Mouse (Mus musculus) frontal cortex, postnatal 14 days (tissue): ENCODE results near the gene Litaf.

Source experiments
- DNase-seq, 2 experiments: peaks; one replicate each; pipeline ENCODE4 v3.0.0; 2022; ENCODE audit warnings: low spot score in 2 of 2

The Litaf gene

GRCm38 (mm10) chr16:11066029-11066832, at the start of gene Litaf:
Gene Litaf (minus strand): TSS chr16:11066157.
- peak; percentile 95 to 96 for DNase-seq

GRCm38 (mm10) chr16:11109198-11109740, 43.3 kb upstream of the Litaf start:
- no peak for DNase-seq

GRCm38 (mm10) chr16:11104905-11105304, 38.9 kb upstream of the Litaf start:
- DNase-seq: no peak

- no peak for DNase-seq
These were observed 31.3 kb upstream of the Litaf start for GRCm38 (mm10) chr16:11097301-11097700.

- no peak for DNase-seq
These were observed 27.9 kb upstream of the Litaf start for GRCm38 (mm10) chr16:11093717-11094386.

GRCm38 (mm10) chr16:11092523-11092922, 26.6 kb upstream of the Litaf start:
- DNase-seq: no peak

- no peak for DNase-seq
These were observed 26.1 kb upstream of the Litaf start for GRCm38 (mm10) chr16:11092061-11092460.

GRCm38 (mm10) chr16:11090836-11091570, 25.0 kb upstream of the Litaf start:
- no peak for DNase-seq

- DNase-seq: no peak
These were observed 21.1 kb upstream of the Litaf start for GRCm38 (mm10) chr16:11086856-11087588.

- DNase-seq: no peak
These were observed 20.3 kb upstream of the Litaf start for GRCm38 (mm10) chr16:11086299-11086698.

- DNase-seq: no peak
These were observed 18.2 kb upstream of the Litaf start for GRCm38 (mm10) chr16:11084181-11084580.

- no peak for DNase-seq
These were observed 12.4 kb upstream of the Litaf start for GRCm38 (mm10) chr16:11078216-11078869.

GRCm38 (mm10) chr16:11077601-11078201, 11.7 kb upstream of the Litaf start:
- no peak for DNase-seq

- DNase-seq: no peak
These were observed 7.1 kb upstream of the Litaf start for GRCm38 (mm10) chr16:11073060-11073459.

- DNase-seq: no peak
These were observed 6.5 kb upstream of the Litaf start for GRCm38 (mm10) chr16:11072454-11072853.

GRCm38 (mm10) chr16:11071887-11072286, 5.9 kb upstream of the Litaf start:
- DNase-seq: no peak

GRCm38 (mm10) chr16:11071176-11071575, 5.2 kb upstream of the Litaf start:
- DNase-seq: no peak

- DNase-seq: no peak
These were observed 3.9 kb upstream of the Litaf start for GRCm38 (mm10) chr16:11069710-11070420.

- DNase-seq: no peak
These were observed 3.3 kb upstream of the Litaf start for GRCm38 (mm10) chr16:11069271-11069670.

- no peak for DNase-seq
These were observed 2.7 kb upstream of the Litaf start for GRCm38 (mm10) chr16:11068666-11069065.
